Mouse (Mus musculus) megakaryocyte, adult 5-6 weeks (primary cell): ENCODE data around the gene Slc35b1. TPM values are rescaled to one million over a fixed set of nuclear protein-coding genes. Genes with fewer than 3 reads are reported as not detected.

ENCODE experiments used
- ATAC-seq: 2 replicates; pipeline ENCODE4 v1.8.0; 2016; ENCODE audit warnings: mild to moderate bottlenecking, inconsistent platforms; ENCODE audit not compliant: poor library complexity, severe bottlenecking
- total RNA-seq, 2 experiments: library from RNA; stranded (forward) in 1 of 2; stranded (reverse) in 1 of 2; fragments of 153-499, 151-499 nt in 1 of 2; fragments of 221-1000, 200-1000 nt in 1 of 2; gene quantifications; 2 replicates each; pipeline versions ENCODE4 v1.2.3 to v1.2.4; 2015 to 2017

Gene Slc35b1
- total RNA-seq, 2 experiments from 2014 or later = 44.9 to 62.2 TPM

GRCm38 (mm10) chr11:95417341-95417740 lies 32.8 kb downstream of the Slc35b1 start:
- ATAC-seq = no peak

DNA sequence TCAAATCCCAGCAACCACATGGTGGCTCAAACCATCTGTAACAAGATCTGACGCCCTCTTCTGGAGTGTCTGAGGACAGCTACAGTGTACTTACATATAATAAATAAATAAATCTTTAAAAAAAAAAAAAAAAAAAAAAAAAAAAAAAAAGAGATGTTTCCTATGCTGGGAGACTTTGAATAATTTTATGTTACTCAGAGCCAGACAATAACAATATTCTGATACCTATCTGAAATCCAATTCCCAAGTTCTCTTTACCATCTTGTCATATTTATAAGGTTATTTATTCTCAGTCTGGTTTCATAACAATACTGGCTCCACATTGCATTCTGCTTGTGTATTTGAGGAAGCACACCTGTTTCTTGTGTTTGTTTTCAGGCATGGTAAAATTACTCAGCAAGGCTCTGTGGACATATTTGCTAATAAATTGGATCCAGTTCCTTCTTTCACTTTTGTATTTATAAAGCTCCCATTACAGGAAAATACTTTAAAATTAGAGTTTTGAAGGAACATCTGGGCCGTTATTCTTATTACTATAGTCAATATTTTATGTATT lies 36.5 kb downstream of the Slc35b1 start:
- no peak for ATAC-seq

GRCm38 (mm10) chr11:95423505-95423904 lies 39.0 kb downstream of the Slc35b1 start:
- ATAC-seq = no peak

DNA sequence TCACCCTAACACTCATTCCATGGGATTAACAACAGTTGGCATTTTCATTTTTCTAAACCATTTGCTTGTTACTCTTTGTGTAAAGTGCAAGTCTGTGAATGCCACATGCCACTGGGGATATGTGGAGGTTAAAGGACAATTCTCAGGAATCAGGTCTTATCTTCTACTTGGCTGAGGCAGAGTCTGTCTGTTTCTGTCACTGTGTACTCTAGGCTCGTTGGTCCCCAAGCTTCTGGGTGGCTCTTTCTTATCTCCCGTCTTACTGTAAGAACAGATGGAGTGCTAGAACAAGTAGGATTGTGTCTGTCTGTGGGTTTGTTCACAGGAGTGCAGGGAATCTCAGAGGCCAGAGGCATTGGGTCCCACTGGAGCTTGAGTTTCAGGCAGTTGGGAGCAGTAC lies 46.9 kb downstream of the Slc35b1 start:
- ATAC-seq = no peak

DNA sequence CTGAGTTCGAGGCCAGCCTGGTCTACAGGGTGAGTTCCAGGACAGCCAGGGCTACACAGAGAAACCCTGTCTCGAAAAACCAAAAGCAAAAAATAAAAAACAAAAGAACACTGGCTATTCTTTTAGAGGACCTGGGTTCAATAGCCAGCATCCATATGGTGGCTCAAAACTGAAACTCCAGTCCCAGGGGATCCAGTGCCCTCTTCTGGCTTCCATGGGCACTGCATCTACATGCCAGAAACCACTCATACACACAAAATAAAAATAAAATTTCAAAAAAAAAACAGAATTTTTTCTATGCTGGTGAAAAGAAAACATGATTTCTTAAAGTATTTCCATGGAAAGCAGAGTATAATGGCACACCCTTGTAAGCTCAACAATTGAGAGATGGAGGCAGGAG lies 47.7 kb downstream of the Slc35b1 start:
- 0 out of 2 replicates have a peak, but pooled peaks have one; percentile 45 for ATAC-seq

Other genes starting within 250 kb of the Slc35b1 start
- not detected in 2 replicates for gene Dlx4, start 238.4 kb upstream of the Slc35b1 start, total RNA-seq (2015)
- not detected in 2 replicates for gene Dlx4, start 238.4 kb upstream of the Slc35b1 start, total RNA-seq (2017)
- not detected in 2 replicates for gene Tac4, start 123.2 kb upstream of the Slc35b1 start, total RNA-seq (2015)
- gene Tac4, start 123.2 kb upstream of the Slc35b1 start, total RNA-seq (2017) = 0.15 TPM in 1 of 2 replicates, not detected in the other
- 78.8 and 84.7 TPM in 2 replicates for gene Kat7, start 74.4 kb upstream of the Slc35b1 start, total RNA-seq (2015)
- 65.1 and 69.1 TPM in 2 replicates for gene Kat7, start 74.4 kb upstream of the Slc35b1 start, total RNA-seq (2017)
- gene Fam117a, start 47.7 kb upstream of the Slc35b1 start, total RNA-seq (2015) = 62.5 and 73.3 TPM in 2 replicates
- 63.5 and 72.2 TPM in 2 replicates for gene Fam117a, start 47.7 kb upstream of the Slc35b1 start, total RNA-seq (2017)
- gene Spop, start 29.4 kb downstream of the Slc35b1 start, total RNA-seq (2015) = 102 and 112 TPM in 2 replicates
- gene Spop, start 29.4 kb downstream of the Slc35b1 start, total RNA-seq (2017) = 76.1 and 83.3 TPM in 2 replicates
- gene Nxph3, start 129.9 kb downstream of the Slc35b1 start, total RNA-seq (2015) = not detected in 2 replicates
- gene Nxph3, start 129.9 kb downstream of the Slc35b1 start, total RNA-seq (2017) = not detected in 2 replicates
- gene Ngfr, start 203.0 kb downstream of the Slc35b1 start, total RNA-seq (2015) = 0.27 and 0.47 TPM in 2 replicates
- gene Ngfr, start 203.0 kb downstream of the Slc35b1 start, total RNA-seq (2017) = 0.08 and 0.40 TPM in 2 replicates